Mouse (Mus musculus) heart, adult 9 months (tissue): Measurements from ENCODE around the gene Krtap24-1.

Experiments
- DNase-seq, 2 experiments: peaks; one replicate each; pipeline ENCODE4 v3.0.0; 2022; ENCODE audit warnings: low spot score in 2 of 2

The Krtap24-1 gene

DNA sequence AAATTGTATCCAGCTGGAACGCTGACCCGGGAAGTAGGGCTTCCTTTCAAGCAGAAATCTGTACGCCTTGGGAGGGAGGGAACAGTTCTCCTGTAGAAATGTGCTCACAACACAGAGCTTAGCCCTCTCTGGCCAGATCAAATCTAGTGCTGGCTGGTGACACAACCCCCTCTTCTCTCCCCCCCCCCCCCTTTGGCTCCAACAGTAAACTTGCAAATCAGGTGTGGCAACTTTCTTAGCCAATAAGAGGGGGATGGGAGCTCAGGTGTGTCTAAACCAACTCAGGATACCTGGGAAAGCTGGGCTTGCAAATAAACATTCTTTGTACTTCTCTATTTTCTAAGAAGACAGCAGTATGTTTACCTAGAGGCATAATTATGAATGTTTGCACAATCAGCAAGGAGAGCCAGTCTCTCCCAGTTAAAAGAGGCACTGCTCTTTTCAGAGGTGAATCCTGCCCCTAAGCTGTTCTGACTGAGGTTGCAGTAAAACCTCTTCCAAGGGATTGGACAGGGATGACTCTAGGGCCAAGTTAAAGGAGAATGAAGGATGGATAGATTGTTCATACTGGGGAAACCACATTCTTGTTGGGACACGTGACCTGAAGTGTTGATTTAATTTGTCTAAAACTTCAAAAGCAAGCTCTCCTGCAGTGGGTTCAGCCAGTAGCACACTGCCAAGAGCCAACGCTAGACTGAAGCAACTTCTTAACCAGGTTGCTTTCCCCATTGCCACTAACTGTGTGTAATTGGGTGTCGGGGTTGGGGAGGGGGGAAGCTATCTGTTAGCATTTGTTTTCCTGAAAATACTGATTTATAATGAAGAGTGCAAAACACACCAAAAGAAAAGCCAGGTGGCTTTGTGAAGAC, 48.8 kb downstream of the Krtap24-1 start, which contains the start of gene Cldn8:
Cldn8 (minus strand) TSS at position 139 of the 869 bp plus-strand sequence.
- DNase-seq: no peak

DNA sequence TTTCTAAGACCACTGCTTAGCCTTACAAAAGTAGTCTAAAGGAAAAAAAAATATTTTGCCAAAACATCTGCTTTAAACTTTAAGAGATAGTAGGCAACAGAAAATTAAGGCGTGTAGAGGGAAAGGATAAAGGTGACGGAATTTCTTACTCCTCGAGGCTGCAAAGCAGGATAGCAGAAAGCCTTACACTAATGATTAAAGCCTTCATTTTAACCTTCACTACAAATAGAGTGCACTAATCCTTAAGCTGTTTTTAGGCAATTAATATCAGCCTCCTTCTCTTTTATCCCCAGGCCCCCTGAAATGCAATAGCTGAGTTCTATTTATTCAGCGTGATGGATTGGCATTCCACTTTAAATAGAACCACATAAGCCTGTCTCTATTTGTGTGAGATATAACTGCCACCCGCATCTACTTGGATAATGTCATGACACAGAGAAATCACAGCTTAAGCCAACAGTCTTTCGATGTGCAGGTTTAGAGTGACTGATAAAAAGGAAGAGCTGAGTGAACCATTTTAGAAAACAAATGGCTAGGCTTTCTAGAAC, 50.4 kb downstream of the Krtap24-1 start:
- no peak for DNase-seq
